In genomic region chr7:91241718-91242117, GRCm38 (mm10) we compare ENCODE assay signal across 21 mouse cellular contexts.
DNase-seq lines count a peak whose midpoint lies in the region; TF ChIP-seq lines count a peak whose summit lies in the region.
"Had no signal": no experiment of that assay in that cellular context is flagged by ENCODE, and none has a peak within 500 bp of the region (broad histone marks: within the 10 kb centered on the region; RNA-seq: fewer than 3 reads in every experiment).

No protein-coding gene starts in this region.

- H3K4me1 ChIP-seq in cortical plate, adult 2 months (ENCODE audit: control insufficient read depth, insufficient read depth, low read length): peaks cover 2% of the 10 kb centered on the region; the same call in 1 of the 2 replicates
- H3K4me1 ChIP-seq: embryonic facial prominence, embryonic 10.5 days; forebrain, embryonic 13.5 days; heart, embryonic 13.5 days; hindbrain, embryonic 13.5 days had no signal

- TF ChIP-seq POLR2A in cortical plate, adult 2 months (IDR thresholded peaks at IDR 0.05; ENCODE audit: extremely low read depth, insufficient read depth, low read length): no peak

- no peak; the same call in 1 of the 2 replicates for TF ChIP-seq CTCF in left cerebral cortex, adult 2 months (IDR thresholded peaks at IDR 0.05)
- TF ChIP-seq CTCF in cortical plate, adult 2 months (IDR thresholded peaks at IDR 0.05; ENCODE audit: extremely low read depth, insufficient read depth, low read length): no peak

- peak overlapping the region; percentile 82 for H3K27ac ChIP-seq in left cerebral cortex, adult 2 months
- peak overlapping the region; percentile 74 for H3K27ac ChIP-seq in cortical plate, adult 2 months (ENCODE audit: insufficient read depth, low read length)
- H3K27ac ChIP-seq: embryonic facial prominence, embryonic 10.5 days; forebrain, embryonic 13.5 days; gastrocnemius, adult 2 months; heart, embryonic 13.5 days; hindbrain, embryonic 13.5 days; hindbrain, postnatal 0 days had no signal

- intact Hi-C loops in left cerebral cortex, adult 2 months (cut with DNase I): no loop called here
- intact Hi-C loops in left cerebral cortex, postnatal 4 days (cut with DNase I): no loop called here
- intact Hi-C loops in heart, postnatal 10 days (cut with DNase I): no loop called here

- H3K4me3 ChIP-seq in left cerebral cortex, adult 2 months: no peak overlapping the region
- no peak overlapping the region for H3K4me3 ChIP-seq in cortical plate, adult 2 months (ENCODE audit: insufficient read depth, low read length)
- H3K4me3 ChIP-seq: embryonic facial prominence, embryonic 10.5 days; forebrain, embryonic 13.5 days; gastrocnemius, adult 2 months; heart, embryonic 13.5 days; hindbrain, embryonic 13.5 days had no signal

- peak; percentile 45 to 74 for DNase-seq in frontal cortex, adult 2 months (ENCODE audit: extremely low spot score in 1 of 2, low spot score in 1 of 2)
- DNase-seq in frontal cortex, postnatal 10 days (ENCODE audit: low spot score in 2 of 2): no peak
- peak in 1 of 2 experiments; percentile 38 for DNase-seq in left cerebral cortex, adult 2 months (ENCODE audit: extremely low spot score in 1 of 2, low spot score in 2 of 2)
- no peak for DNase-seq in left cerebral cortex, postnatal 4 days
- DNase-seq in telencephalon, adult 2 months (ENCODE audit: low read depth, low spot score): peak; percentile 80
- no peak for DNase-seq in heart, postnatal 10 days
- DNase-seq: adrenal gland, postnatal 14 days; cerebellum, adult 18-20 months; cerebellum, adult 9-11 months; cerebellum, postnatal 36 days; forebrain, postnatal 0 days; gastrocnemius, adult 2 months; gastrocnemius, postnatal 25 days; heart, adult 11 months; heart, postnatal 4 days had no signal

Comparison
In these comparisons a context has a peak if more than half of its experiments do, and no peak if none do; other contexts are left out.
1. DNase-seq: peak in frontal cortex, adult 2 months (2 of 2) and telencephalon, adult 2 months (single experiment); none in frontal cortex, postnatal 10 days (0 of 2), left cerebral cortex, postnatal 4 days (single experiment) and heart, postnatal 10 days (0 of 2).